Mouse (Mus musculus) gastrocnemius, adult 2 months (tissue): Measurements from ENCODE around the gene Mpo. TPM values are rescaled to one million over a fixed set of nuclear protein-coding genes. Genes with fewer than 3 reads are reported as not detected.

Source experiments
- DNase-seq: peaks from one replicate; pipeline ENCODE4 v3.0.0; 2022
- H3K27ac ChIP-seq: fragments of 200-600 bp; 2 replicates; pipeline ENCODE4 v1.8.1; 2022; ENCODE audit warnings: mild to moderate bottlenecking
- H3K4me3 ChIP-seq: fragments of 200-600 bp; 2 replicates; pipeline ENCODE4 v1.8.1; 2022; ENCODE audit warnings: mild to moderate bottlenecking, moderate library complexity
- CTCF ChIP-seq: fragments of 200-600 bp; IDR thresholded peaks from 2 replicates; pipeline ENCODE4 v1.8.1; 2022; ENCODE audit warnings: antibody characterized with exemption, mild to moderate bottlenecking, moderate library complexity
- intact Hi-C: fragments of 180-260 bp; cut with DNase I; formaldehyde crosslinking; loops from one replicate; pipeline ENCODE4 v1.15.1; 2025
- total RNA-seq, 2 experiments: library from RNA; stranded (reverse); gene quantifications; 2 replicates each; pipeline ENCODE4 v1.2.3; 2021

Gene Mpo
- total RNA-seq, 2 experiments from 2014 or later: not detected

DNA sequence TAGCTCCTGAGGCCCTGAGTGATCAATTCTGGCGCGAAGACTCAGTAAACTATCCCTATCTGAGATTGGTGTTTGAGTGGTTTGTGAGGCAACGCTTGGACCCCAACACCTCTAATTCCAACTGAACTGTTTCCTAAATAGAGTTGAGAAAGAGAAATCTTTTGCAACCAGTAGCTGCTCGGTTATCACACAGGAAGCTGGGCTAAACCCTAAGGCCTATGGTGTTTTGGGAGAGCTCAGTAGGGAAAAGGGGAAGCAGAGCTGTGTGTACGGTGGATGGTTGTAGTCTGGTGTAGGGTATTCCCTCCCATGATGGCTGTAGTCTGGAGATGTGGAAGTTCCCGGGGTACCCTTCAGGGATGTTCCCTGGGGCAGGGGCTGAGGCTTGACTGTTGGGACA lies 3.3 kb upstream of the Mpo start:
- Histone ChIP-seq H3K27ac (no peak overlapping the region), H3K4me3 (no peak overlapping the region)
- DNase-seq: no peak
- no peak for TF ChIP-seq CTCF
- intact Hi-C loops: no loop called here

DNA sequence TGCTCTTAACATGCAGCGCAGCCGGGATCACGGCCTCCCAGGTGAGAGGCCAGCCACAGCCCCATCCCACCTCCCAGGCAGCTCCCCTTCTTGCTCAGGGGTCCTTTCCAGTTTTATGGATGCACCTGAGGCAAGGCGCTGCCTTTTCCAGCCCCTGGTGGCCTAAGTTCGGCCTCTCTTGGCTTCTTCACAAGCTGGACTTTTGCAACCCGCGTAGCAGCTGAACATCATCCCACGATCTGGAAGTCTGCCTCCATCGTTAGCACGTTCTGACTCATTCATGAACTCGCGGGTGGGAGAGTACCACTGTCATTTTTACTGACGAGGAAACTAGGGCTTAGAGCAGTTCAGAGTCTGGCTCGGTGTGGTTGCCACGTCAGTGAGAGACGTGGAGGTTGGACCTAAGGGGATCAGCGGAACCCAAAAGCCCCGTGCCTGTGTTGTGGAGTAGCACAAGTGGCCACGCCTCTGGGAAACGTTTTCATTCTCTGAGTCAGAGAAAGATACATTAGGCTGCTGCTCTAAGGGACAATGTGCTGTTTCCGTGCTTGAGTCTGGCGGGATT lies 8.4 kb downstream of the Mpo start:
- Histone ChIP-seq H3K27ac (no peak overlapping the region), H3K4me3 (no peak overlapping the region; the same call in 1 of the 2 replicates)
- intact Hi-C loops: no loop called here
- no peak for TF ChIP-seq CTCF
- peak; percentile 35 for DNase-seq

DNA sequence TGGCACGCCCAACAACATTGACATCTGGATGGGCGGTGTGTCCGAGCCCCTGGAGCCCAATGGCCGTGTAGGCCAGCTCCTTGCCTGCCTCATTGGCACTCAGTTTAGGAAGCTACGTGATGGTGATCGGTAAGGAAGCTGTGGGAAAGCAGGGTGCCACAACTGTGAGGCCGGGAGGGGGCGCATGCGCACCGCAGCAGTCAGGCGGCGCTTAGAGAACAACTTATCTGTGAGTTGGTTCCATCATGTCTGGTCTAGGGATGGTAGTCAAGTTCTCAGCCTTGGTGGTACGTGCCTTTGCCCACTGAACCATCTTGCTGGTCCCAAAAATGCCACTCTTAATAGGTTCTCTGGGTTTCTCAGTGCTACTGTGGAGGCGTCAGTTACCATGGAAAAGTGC lies 9.2 kb downstream of the Mpo start:
- H3K27ac ChIP-seq: no peak overlapping the region
- no peak for DNase-seq
- intact Hi-C loops: no loop called here
- H3K4me3 ChIP-seq: no peak overlapping the region
- TF ChIP-seq CTCF: peak; percentile 24; the same call in 1 of the 2 replicates

DNA sequence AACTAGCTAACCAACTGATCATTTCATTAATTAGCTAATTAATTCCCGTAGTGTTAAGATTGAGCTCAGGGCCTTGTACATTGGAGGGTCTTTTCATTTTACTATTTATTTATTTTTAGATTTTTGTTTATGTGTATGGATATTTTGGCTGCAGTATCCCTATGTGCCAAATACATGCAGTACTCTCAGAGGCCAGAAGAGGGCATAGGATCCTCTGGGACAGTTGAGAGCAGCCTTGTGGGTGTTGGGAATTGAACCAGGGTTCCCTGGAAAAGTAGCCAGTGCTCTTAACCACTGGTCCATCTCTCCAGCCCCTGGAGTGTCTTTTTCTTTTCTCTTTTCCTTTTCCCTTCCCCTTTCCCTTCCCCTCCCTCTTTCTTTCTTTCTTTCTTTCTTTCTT lies 12.1 kb downstream of the Mpo start:
- Histone ChIP-seq H3K27ac (no peak overlapping the region), H3K4me3 (no peak overlapping the region)
- intact Hi-C loops: no loop called here
- peak; percentile 54 for TF ChIP-seq CTCF
- no peak for DNase-seq

DNA sequence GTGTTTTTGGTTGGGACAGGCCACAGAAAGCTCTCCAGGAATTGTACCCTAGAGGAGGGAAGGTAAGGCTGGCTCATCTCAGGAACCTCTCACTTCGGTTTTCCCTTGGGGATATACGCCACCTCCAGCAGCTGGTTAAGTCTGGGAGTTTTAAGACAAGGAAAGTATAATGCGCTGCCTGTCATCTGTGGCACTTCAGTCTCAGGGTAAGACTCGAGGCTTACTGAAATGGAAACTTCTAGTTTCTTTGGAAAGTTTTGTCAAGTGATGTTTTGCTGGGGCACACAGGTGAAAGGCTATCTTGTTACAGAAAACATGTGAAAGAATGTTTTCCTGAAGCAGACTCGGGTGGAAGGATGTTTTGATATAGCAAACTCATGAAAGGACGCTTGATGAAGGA lies 14.1 kb downstream of the Mpo start:
- intact Hi-C loops: no loop called here
- DNase-seq: no peak
- no peak for TF ChIP-seq CTCF
- H3K27ac ChIP-seq: no peak overlapping the region
- H3K4me3 ChIP-seq: no peak overlapping the region

DNA sequence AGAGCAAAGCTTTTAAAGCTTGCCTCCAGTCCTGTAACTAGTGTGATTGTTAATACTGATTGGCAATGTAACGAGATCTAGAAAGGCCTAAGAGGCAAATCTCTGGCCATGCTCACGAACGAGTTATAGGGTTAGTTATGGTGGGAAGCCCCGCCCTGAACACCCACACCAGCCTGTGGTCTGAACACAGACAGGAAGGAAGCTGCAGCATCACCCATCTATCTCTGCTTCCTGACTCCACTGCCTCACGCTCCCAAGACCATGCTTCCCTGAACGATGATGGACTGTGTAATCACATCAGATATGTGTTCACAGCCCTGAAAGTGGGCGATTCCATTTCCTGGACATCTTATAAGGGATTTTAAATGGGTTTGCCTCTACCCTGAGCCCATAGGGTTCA lies 14.9 kb downstream of the Mpo start:
- no peak overlapping the region for H3K4me3 ChIP-seq
- TF ChIP-seq CTCF: no peak
- no peak overlapping the region for H3K27ac ChIP-seq
- intact Hi-C loops: no loop called here
- no peak for DNase-seq

DNA sequence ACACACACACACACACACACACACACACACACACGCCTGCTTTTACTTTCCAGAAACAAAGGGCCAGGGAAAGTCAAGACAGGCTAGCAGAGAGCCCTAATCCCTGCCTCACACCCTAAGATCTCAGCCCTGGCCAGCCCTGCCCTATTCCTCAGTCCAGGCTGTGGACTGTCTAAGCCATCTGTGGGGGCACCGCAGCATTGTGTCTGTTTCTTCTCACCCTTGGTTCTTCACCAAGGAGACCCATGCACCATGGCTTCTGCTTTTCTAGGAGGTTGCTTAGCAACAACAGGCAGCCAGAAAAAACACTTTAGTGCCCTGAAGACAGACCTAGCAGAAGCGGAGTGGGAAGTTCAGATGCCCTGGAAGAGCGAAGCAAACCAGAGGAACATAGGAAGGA lies 18.0 kb downstream of the Mpo start:
- Histone ChIP-seq H3K27ac (no peak overlapping the region), H3K4me3 (no peak overlapping the region)
- intact Hi-C loops: no loop called here
- DNase-seq: no peak
- no peak for TF ChIP-seq CTCF

DNA sequence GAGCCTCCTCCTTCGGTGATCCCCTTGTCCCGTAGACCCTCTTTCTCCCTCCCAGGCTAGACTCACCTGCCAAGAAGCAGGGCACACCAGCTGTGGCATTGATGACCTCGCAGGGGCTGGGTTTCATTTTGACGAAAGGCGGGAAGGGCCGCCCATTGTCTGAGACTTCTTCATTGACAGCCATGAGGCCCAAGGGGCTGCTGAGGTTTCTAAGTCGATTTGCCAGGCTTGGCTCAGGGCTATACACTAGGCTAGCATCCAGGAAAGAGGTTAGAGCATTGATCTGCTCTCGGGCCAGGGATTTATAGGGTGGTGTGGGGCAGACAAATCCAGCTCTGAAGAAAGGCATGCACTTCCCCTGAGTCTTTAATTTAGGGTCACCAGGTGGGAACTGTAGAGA lies 21.4 kb downstream of the Mpo start:
- intact Hi-C loops: no loop called here
- Histone ChIP-seq H3K4me3 (no peak overlapping the region), H3K27ac (no peak overlapping the region)
- no peak for DNase-seq
- TF ChIP-seq CTCF: no peak

DNA sequence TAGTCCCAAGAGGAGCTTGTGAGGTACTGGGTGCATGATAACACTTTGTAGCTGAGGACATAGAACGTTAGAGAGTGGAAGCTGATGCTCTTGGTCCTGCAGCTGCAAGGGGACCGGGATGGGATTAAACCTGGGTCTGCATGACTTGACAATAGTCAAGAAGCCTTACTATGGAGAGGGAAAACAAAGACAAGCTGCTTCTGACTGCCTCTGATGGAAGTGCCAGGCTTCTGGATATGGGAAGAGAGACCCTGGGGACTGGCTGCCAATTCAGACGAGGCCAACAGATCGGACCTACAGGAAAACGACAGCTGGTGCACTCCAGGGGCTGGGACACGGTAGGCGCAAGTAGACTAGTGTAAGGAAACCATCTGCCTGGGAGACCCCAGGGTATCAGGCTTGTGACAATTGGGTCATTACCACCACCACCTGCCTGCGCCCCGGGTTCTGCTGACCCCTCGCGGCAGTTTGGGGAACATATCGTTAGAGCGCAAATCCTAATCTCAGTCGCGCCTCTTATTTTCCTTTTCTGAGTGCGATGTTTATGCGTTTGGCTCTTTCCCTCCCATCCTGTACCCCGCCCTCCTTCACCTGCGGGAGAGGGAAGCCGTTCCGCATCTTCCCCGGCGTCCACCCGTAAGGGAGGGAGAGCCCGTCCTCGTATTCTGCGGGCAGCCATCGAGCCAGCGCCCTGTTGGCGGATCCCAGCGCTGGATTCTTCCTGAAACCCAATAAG lies 23.5 kb downstream of the Mpo start:
- H3K27ac ChIP-seq: no peak overlapping the region
- TF ChIP-seq CTCF: peak; percentile 66
- H3K4me3 ChIP-seq: peak overlapping the region; percentile 66
- DNase-seq: peak; percentile 25
- intact Hi-C loops: no loop called here

DNA sequence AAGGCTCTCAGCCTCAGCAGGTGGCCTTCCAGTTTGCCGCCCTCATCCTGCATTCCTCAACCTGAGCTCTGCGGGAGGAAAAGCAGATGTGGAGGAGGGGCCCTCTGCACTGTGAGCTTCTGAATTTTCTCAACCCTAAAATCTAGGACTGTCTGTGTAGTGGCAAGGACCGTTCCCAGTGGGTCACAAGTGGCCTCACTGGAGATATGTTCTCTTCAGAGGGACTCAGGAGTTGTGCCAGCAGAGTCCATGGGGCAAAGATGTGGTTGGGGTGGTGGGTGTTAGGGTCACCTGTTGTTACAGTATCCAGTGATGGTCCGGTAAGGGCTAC lies 24.0 kb downstream of the Mpo start:
- no peak for TF ChIP-seq CTCF
- no peak for DNase-seq
- Histone ChIP-seq H3K4me3 (peak overlapping the region; percentile 66), H3K27ac (no peak overlapping the region)
- intact Hi-C loops: no loop called here

DNA sequence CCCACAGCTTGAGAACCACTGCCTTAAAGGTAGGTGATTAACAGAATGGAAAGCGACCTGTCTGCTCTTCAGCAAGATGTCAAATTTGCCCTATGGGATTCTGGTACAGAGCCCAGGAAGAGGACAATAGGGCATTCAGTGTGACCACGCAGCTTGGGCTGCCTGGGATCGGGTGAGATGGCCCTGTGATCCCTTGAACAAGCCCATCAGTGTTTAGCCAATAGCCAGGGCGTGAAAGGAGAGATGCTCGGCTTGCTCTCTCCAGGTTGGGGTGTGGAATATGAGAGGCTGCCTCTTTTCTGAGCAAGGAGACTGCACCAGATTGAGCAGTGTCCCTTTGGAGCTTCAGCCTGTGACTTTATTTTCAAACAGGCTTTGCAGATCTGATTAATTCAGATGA lies 28.1 kb downstream of the Mpo start:
- intact Hi-C loops: no loop called here
- Histone ChIP-seq H3K4me3 (no peak overlapping the region), H3K27ac (no peak overlapping the region)
- no peak for TF ChIP-seq CTCF
- no peak for DNase-seq

DNA sequence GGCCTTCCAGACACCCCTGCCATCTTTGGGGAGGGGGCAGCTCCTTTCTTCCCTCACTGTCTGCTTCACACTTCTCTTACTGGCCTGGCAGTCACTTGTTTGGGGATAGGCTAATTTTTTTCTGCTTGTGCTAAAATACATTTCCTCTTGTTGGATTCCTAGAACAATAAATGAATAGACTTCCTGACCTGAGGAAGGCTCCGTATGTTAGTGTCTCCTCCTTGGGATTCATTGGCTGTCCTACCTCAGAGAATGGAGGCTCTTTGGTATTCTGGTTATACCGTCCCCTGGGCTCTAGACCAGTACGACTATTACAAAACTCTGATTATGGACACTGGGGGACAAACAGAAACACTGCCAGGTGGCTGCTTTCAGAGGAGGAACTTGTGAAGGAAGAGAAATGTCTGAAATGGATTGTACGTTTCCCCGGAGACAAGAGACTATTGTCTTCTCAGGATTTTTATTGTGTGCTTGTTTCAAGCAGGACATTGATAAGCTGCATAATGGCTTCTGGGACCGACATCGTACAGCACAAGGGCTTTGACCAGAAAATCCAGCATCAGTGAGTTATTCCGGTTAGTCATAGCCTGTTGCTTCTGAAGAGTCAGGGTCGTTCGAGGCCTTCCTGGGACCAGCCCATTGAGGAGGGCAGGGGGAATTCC lies 35.0 kb downstream of the Mpo start, which contains the start of gene Lpo:
Gene Lpo, minus strand, starts transcription at position 51 of the 662 bp plus-strand sequence.
- TF ChIP-seq CTCF: no peak
- H3K27ac ChIP-seq: no peak within 1 kb of the TSS
- no peak for DNase-seq
- no peak within 1 kb of the TSS for H3K4me3 ChIP-seq
- intact Hi-C loops: no loop called here

DNA sequence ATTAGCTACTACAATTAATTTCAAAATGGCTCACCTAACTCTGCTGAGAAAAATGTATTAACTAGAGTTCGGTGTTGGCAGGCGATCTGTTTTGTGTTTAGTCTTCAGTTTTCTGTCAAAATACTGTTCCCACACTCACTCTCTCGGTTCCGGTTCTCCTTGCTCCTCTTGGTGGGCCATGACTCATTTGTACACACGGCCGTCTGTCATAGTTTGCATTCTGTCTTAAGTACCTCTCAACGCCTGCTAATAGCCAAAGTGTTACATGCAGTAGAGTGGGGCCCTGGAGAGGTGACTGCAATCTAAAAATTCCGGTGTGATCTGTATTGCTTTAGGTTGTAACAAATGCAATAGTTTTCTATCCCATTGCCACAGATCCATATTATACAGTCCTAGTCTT lies 47.3 kb downstream of the Mpo start:
- intact Hi-C loops: no loop called here
- H3K4me3 ChIP-seq: no peak overlapping the region
- no peak for TF ChIP-seq CTCF

DNA sequence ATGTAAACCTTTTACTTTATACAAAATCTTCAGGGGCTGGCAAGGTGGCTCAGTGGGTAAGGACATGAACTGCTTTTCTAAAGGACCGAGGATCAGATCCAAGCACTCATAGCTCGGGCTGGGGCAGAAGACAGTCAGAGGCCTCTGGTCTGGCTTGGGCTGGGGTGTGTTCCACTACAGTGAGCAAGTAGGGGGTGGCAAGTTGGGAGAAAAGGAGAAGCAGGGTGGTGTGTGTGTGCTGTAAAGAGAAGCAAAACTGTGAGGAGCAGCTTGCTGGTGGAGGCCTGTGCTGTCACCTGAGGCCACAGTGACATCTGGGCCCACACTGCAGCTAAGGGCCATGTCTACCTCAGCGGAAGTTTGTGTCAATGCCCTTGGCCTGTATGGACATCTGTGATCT lies 48.1 kb downstream of the Mpo start:
- intact Hi-C loops: no loop called here
- no peak overlapping the region for H3K4me3 ChIP-seq
- no peak for TF ChIP-seq CTCF

More for the DNA sequence above, 47.3 kb downstream of the Mpo start:
- H3K27ac ChIP-seq: no peak overlapping the region
- DNase-seq: no peak

More for the DNA sequence above, 48.1 kb downstream of the Mpo start:
- H3K27ac ChIP-seq: no peak overlapping the region
- DNase-seq: no peak
